Mouse (Mus musculus): ENCODE results near the gene Ttll7.

GRCm38 (mm10) chr3:146851966-146852891 lies at the start of gene Ttll7:
- TF ChIP-seq CTCF (IDR thresholded peaks at IDR 0.05; ENCODE audit: extremely low read depth, insufficient read length, insufficient replicate concordance, low read depth, low read length) (no peak), POLR2A (IDR thresholded peaks at IDR 0.05; ENCODE audit: low read depth, low read length) (no peak)

Measured in small intestine, adult 2 months (tissue).